Mouse (Mus musculus) liver, postnatal 0 days (tissue): ENCODE data around the gene Nr6a1.

Experiments
- CTCF ChIP-seq: sonication (generic); IDR thresholded peaks from 2 replicates; pipeline ENCODE4 v1.5.1; 2016; ENCODE audit warnings: antibody characterized with exemption, low read depth
- EP300 ChIP-seq: IDR thresholded peaks from 2 replicates; pipeline ENCODE4 v1.6.1; 2016; ENCODE audit warnings: antibody characterized with exemption, low read depth, mild to moderate bottlenecking

DNA sequence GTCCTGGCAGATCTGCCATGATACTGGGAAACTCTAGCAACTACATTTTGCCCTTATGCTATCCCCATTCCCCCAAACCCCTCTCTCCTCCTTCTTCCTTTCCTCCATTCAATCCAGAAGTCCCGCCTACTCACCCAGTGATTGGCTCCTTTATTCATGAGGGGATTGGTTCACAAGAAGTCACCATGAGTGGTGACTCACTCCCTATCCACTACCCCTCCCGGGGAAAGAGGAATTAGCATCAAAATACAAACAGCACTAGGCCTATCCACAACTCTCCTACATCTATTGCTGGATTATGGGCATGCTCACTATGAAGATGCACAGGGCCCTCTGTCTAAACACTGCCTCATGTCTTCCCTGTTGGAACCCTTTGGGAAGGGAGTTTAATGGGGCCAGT, 16.5 kb upstream of the Nr6a1 start:
- no peak for TF ChIP-seq CTCF
- no peak for TF ChIP-seq EP300
